Mouse (Mus musculus): ENCODE results near the gene Sec14l1. TPM values are rescaled to one million over a fixed set of nuclear protein-coding genes. Genes with fewer than 3 reads are reported as not detected.
"Not testable (repeated sequence)": the region's sequence is repeated elsewhere in the genome, so short reads cannot be mapped to it uniquely, and the experiment has no call there.

Sec14l1 gene
- total RNA-seq (2021), result 100 to 1,000 TPM; 210 to 217 TPM

- intact Hi-C loops (cut with DNase I), result loop anchor here (2.0 kb wide), 1 partner anchor 34 kb away; no protein-coding TSS in a partner anchor
- peak; percentile 99 to 100 for DNase-seq (ENCODE audit: low spot score in 2 of 2)
These were observed at the start of gene Sec14l1 for GRCm38 (mm10) chr11:117114592-117115345. Sec14l1 (plus strand) TSS chr11:117115168.

GRCm38 (mm10) chr11:117065602-117066001 is 49.4 kb upstream of the Sec14l1 start:
- DNase-seq (ENCODE audit: low spot score in 2 of 2); intact Hi-C loops (cut with DNase I): not testable (repeated sequence)

- no peak for DNase-seq (ENCODE audit: low spot score in 2 of 2)
- intact Hi-C loops (cut with DNase I), result no loop called here
These were observed 48.2 kb upstream of the Sec14l1 start for GRCm38 (mm10) chr11:117066738-117067137.

- intact Hi-C loops (cut with DNase I), result no loop called here
- no peak for DNase-seq (ENCODE audit: low spot score in 2 of 2)
These were observed 46.6 kb upstream of the Sec14l1 start for GRCm38 (mm10) chr11:117068332-117068731.

- intact Hi-C loops (cut with DNase I), result no loop called here
- DNase-seq (ENCODE audit: low spot score in 2 of 2), result no peak
These were observed 45.9 kb upstream of the Sec14l1 start for GRCm38 (mm10) chr11:117069027-117069426.

- intact Hi-C loops (cut with DNase I), result loop anchor here (5.0 kb wide), 1 partner anchor 292 kb away; no protein-coding TSS in a partner anchor
- DNase-seq (ENCODE audit: low spot score in 2 of 2), result no peak
These were observed 44.3 kb upstream of the Sec14l1 start for GRCm38 (mm10) chr11:117070711-117071110.

GRCm38 (mm10) chr11:117072128-117072527 is 42.8 kb upstream of the Sec14l1 start:
- intact Hi-C loops (cut with DNase I), result loop anchor here (1.0 to 5.0 kb wide), 2 partner anchors 105 to 290 kb away; no protein-coding TSS in a partner anchor
- DNase-seq (ENCODE audit: low spot score in 2 of 2), result peak; percentile 67 to 78

- intact Hi-C loops (cut with DNase I), result loop anchor here (5.0 kb wide), 1 partner anchor 289 kb away; no protein-coding TSS in a partner anchor
- no peak for DNase-seq (ENCODE audit: low spot score in 2 of 2)
These were observed 41.5 kb upstream of the Sec14l1 start for GRCm38 (mm10) chr11:117073426-117073825.

- peak; percentile 79 to 84 for DNase-seq (ENCODE audit: low spot score in 2 of 2)
- intact Hi-C loops (cut with DNase I), result loop anchor here (1.0 kb wide), 1 partner anchor 99 kb away; no protein-coding TSS in a partner anchor
These were observed 38.3 kb upstream of the Sec14l1 start for GRCm38 (mm10) chr11:117076576-117077196.

GRCm38 (mm10) chr11:117077227-117077626 is 37.7 kb upstream of the Sec14l1 start:
- no peak for DNase-seq (ENCODE audit: low spot score in 2 of 2)
- intact Hi-C loops (cut with DNase I), result no loop called here

GRCm38 (mm10) chr11:117077902-117078301 is 37.1 kb upstream of the Sec14l1 start:
- intact Hi-C loops (cut with DNase I), result loop anchor here (2.0 kb wide), 1 partner anchor 27 kb away; no protein-coding TSS in a partner anchor
- DNase-seq (ENCODE audit: low spot score in 2 of 2), result no peak

GRCm38 (mm10) chr11:117078637-117079240 is 36.2 kb upstream of the Sec14l1 start:
- no peak for DNase-seq (ENCODE audit: low spot score in 2 of 2)
- intact Hi-C loops (cut with DNase I), result loop anchor here (2.0 kb wide), 1 partner anchor 26 kb away; no protein-coding TSS in a partner anchor

- DNase-seq (ENCODE audit: low spot score in 2 of 2), result no peak
- intact Hi-C loops (cut with DNase I), result loop anchor here (2.0 kb wide), 2 partner anchors 25 to 35 kb away; partner anchors contain the start of gene Sec14l1
These were observed 35.2 kb upstream of the Sec14l1 start for GRCm38 (mm10) chr11:117079651-117080190.

- intact Hi-C loops (cut with DNase I), result loop anchor here (2.0 kb wide), 1 partner anchor 35 kb away; the partner anchor contains the start of gene Sec14l1
- DNase-seq (ENCODE audit: low spot score in 2 of 2), result peak in 1 of 2 experiments; percentile 82
These were observed 34.8 kb upstream of the Sec14l1 start for GRCm38 (mm10) chr11:117080209-117080608.

- intact Hi-C loops (cut with DNase I), result loop anchor here (1.0 to 2.0 kb wide), 2 partner anchors 14 to 33 kb away; partner anchors contain the start of gene Sec14l1
These were observed 33.6 kb upstream of the Sec14l1 start for GRCm38 (mm10) chr11:117081165-117082064.

GRCm38 (mm10) chr11:117082353-117082934 is 32.5 kb upstream of the Sec14l1 start:
- intact Hi-C loops (cut with DNase I), result loop anchor here (1.0 kb wide), 1 partner anchor 13 kb away; no protein-coding TSS in a partner anchor
- DNase-seq (ENCODE audit: low spot score in 2 of 2), result no peak

More at GRCm38 (mm10) chr11:117081165-117082064, 33.6 kb upstream of the Sec14l1 start:
- DNase-seq (ENCODE audit: low spot score in 2 of 2), result peak; percentile 77 to 79

GRCm38 (mm10) chr11:117083052-117083881 is 31.7 kb upstream of the Sec14l1 start:
- intact Hi-C loops (cut with DNase I), result no loop called here
- DNase-seq (ENCODE audit: low spot score in 2 of 2), result no peak
